Mouse (Mus musculus): ENCODE measurements around the gene Spata5. TPM values are rescaled to one million over a fixed set of nuclear protein-coding genes. Genes with fewer than 3 reads are reported as not detected.

Spata5 gene
- total RNA-seq, 2 experiments from 2014 or later = 19.6 to 26.2 TPM

- peak; percentile 14 to 29 for DNase-seq
Observed at GRCm38 (mm10) chr3:37420641-37421040, 945 bp downstream of the Spata5 start.

GRCm38 (mm10) chr3:37421179-37421578, 1.5 kb downstream of the Spata5 start:
- no peak for DNase-seq

GRCm38 (mm10) chr3:37426069-37426468, 6.4 kb downstream of the Spata5 start:
- DNase-seq = no peak

- DNase-seq = no peak
Observed at GRCm38 (mm10) chr3:37430359-37430758, 10.7 kb downstream of the Spata5 start.

- no peak for DNase-seq
Observed at GRCm38 (mm10) chr3:37439770-37440169, 20.1 kb downstream of the Spata5 start.

- no peak for DNase-seq
Observed at GRCm38 (mm10) chr3:37443409-37443808, 23.7 kb downstream of the Spata5 start.

GRCm38 (mm10) chr3:37455992-37456391, 36.3 kb downstream of the Spata5 start:
- no peak for DNase-seq

- DNase-seq = no peak
Observed at GRCm38 (mm10) chr3:37468170-37468569, 48.5 kb downstream of the Spata5 start.

- no peak for DNase-seq
Observed at GRCm38 (mm10) chr3:37469353-37469752, 49.7 kb downstream of the Spata5 start.

GRCm38 (mm10) chr3:37470867-37471266, 51.2 kb downstream of the Spata5 start:
- DNase-seq = no peak

- DNase-seq = peak in 1 of 2 experiments; percentile 3
Observed at GRCm38 (mm10) chr3:37472461-37472860, 52.8 kb downstream of the Spata5 start.

- DNase-seq = no peak
Observed at GRCm38 (mm10) chr3:37476485-37476884, 56.8 kb downstream of the Spata5 start.

- DNase-seq = no peak
Observed at GRCm38 (mm10) chr3:37477438-37478188, 57.9 kb downstream of the Spata5 start.

GRCm38 (mm10) chr3:37479771-37480170, 60.1 kb downstream of the Spata5 start:
- DNase-seq = no peak

- DNase-seq = no peak
Observed at GRCm38 (mm10) chr3:37481295-37481694, 61.6 kb downstream of the Spata5 start.

- DNase-seq = no peak
Observed at GRCm38 (mm10) chr3:37482720-37483119, 63.0 kb downstream of the Spata5 start.

- no peak for DNase-seq
Observed at GRCm38 (mm10) chr3:37483709-37484265, 64.1 kb downstream of the Spata5 start.

GRCm38 (mm10) chr3:37487639-37488038, 67.9 kb downstream of the Spata5 start:
- no peak for DNase-seq

GRCm38 (mm10) chr3:37488173-37488572, 68.5 kb downstream of the Spata5 start:
- DNase-seq = no peak

- no peak for DNase-seq
Observed at GRCm38 (mm10) chr3:37490025-37490424, 70.3 kb downstream of the Spata5 start.

- no peak for DNase-seq
Observed at GRCm38 (mm10) chr3:37500939-37501338, 81.2 kb downstream of the Spata5 start.

- no peak for DNase-seq
Observed at GRCm38 (mm10) chr3:37502552-37502951, 82.9 kb downstream of the Spata5 start.

- DNase-seq = no peak
Observed at GRCm38 (mm10) chr3:37503846-37504245, 84.2 kb downstream of the Spata5 start.

All from layer of hippocampus, postnatal 36 days (tissue).